Mouse (Mus musculus): Measurements from ENCODE around the gene Tex44. TPM values are rescaled to one million over a fixed set of nuclear protein-coding genes. Genes with fewer than 3 reads are reported as not detected.

Gene Tex44
- polyA plus RNA-seq, 1 experiment from 2014 or later = not detected

DNA sequence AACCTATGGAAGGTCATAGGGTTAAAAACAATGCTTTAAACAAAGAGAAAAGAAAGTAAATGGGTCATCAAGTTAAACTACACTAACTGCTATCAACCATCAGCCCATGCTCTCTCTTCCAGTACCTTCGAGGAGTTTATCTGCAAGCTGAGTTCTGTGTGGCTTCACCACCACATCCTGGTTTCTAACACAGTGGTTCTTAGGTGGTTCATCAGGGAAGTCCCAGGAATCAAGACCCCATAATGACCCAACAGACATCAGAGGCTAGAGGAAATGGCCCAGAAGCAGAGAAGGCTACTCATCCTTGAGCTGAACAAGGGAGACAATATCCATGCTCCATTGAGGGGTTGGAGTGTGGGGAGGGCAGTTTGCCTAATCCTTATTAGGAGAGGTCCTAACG is 11.0 kb upstream of the Tex44 start:
- no peak overlapping the region for H3K4me2 ChIP-seq (ENCODE audit: low read depth, low read length)
- ATAC-seq = no peak
- no peaks in the 10 kb centered on the region for H3K27me3 ChIP-seq (replicated peaks; ENCODE audit: control insufficient read depth, insufficient read depth, low read length)
- H3K4me1 ChIP-seq (ENCODE audit: control insufficient read depth, insufficient read depth, low read length) = no peaks in the 10 kb centered on the region
- no peak overlapping the region for H3K4me3 ChIP-seq (ENCODE audit: low read length)
- H3K9me3 ChIP-seq (ENCODE audit: control insufficient read depth, low read length) = no peaks in the 10 kb centered on the region
- H3K36me3 ChIP-seq (ENCODE audit: control insufficient read depth, insufficient read depth, low read length) = no peaks in the 10 kb centered on the region
- no peak overlapping the region for H3K27ac ChIP-seq (ENCODE audit: low read length)
- 68% methylated on average over 2 of the region's 2 CpGs for WGBS
- H3K9ac ChIP-seq (ENCODE audit: low read depth, low read length) = no peak overlapping the region

DNA sequence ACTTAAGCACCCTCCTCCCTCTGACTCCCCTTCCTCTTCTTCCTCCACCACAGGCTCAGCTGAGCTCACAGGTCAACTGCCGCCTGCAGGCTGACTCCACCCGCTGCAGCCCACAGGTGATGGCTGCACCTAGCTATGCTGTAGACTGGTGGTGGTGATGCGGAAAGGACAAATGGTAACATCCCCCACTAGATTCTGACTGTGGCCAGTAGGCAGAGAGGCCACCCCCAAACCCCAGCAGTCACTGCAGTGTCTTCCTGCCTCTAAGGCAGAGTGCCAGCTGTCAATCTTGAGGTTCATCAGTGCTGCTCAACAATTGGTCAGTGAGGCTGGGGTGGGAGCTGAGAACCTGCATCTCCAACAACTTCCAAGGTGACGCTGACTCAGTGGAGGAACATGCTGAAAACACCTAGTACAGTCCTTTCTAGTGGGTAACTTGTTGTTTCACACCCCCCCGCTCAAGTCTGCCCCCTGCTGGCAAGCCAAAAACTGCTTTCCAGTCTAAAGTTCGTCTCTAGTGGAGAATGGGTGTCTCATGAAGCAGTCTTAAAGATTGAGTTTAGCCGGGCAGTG is 10.4 kb upstream of the Tex44 start:
- Histone ChIP-seq H3K9ac (ENCODE audit: low read depth, low read length) (no peak overlapping the region), H3K4me2 (ENCODE audit: low read depth, low read length) (no peak overlapping the region), H3K9me3 (ENCODE audit: control insufficient read depth, low read length) (no peaks in the 10 kb centered on the region), H3K4me3 (ENCODE audit: low read length) (no peak overlapping the region), H3K36me3 (ENCODE audit: control insufficient read depth, insufficient read depth, low read length) (no peaks in the 10 kb centered on the region), H3K27me3 (replicated peaks; ENCODE audit: control insufficient read depth, insufficient read depth, low read length) (no peaks in the 10 kb centered on the region), H3K4me1 (ENCODE audit: control insufficient read depth, insufficient read depth, low read length) (no peaks in the 10 kb centered on the region), H3K27ac (ENCODE audit: low read length) (no peak overlapping the region)
- peak; percentile 57 for ATAC-seq
- WGBS = 62% methylated on average over 7 of the region's 7 CpGs

DNA sequence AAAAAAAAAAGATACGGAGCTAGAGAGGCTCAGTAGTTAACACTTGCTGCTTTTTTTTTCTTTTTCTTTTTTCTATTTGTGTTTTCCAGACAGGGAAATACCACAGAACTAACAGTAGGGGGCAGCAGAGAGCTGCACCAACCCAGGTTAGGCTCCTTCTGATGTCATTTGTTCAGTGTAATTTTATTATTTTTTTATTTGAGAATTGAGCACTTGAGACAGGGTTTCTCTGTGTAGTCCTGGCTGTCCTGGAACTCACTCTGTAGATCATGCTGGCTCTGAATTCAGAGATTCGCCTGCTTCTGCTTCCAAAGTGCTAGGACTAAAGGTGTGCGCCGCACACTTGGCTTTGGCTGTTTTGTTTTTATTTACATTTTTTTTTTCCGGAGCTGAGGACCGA is 9.8 kb upstream of the Tex44 start:
- Histone ChIP-seq H3K27me3 (replicated peaks; ENCODE audit: control insufficient read depth, insufficient read depth, low read length) (no peaks in the 10 kb centered on the region), H3K4me3 (ENCODE audit: low read length) (no peak overlapping the region), H3K27ac (ENCODE audit: low read length) (no peak overlapping the region), H3K36me3 (ENCODE audit: control insufficient read depth, insufficient read depth, low read length) (no peaks in the 10 kb centered on the region), H3K9me3 (ENCODE audit: control insufficient read depth, low read length) (no peaks in the 10 kb centered on the region), H3K4me2 (ENCODE audit: low read depth, low read length) (no peak overlapping the region), H3K4me1 (ENCODE audit: control insufficient read depth, insufficient read depth, low read length) (no peaks in the 10 kb centered on the region), H3K9ac (ENCODE audit: low read depth, low read length) (no peak overlapping the region)
- WGBS = 62% methylated on average over 6 of the region's 6 CpGs
- ATAC-seq = no peak

DNA sequence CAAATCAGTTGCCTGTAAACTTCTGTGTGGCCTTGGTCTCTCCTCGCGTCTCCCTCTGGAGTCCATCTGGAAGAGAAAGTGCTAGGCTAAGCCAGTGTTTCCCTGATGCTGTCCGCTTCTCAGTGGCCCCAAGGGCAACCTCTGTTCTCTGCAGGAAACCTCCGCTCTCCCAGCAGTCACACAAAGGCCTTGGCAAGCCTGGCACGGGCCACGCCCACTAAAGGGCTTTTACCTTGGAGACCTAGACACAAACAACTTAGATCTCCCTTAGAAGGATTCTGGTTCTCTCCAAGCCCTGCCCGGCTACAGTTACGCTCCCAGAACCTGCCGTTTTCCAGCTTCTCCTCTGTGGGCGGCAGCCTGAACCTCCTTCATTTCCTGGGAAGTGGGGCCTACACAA is 5.1 kb upstream of the Tex44 start:
- Histone ChIP-seq H3K27ac (ENCODE audit: low read length) (no peak overlapping the region), H3K4me3 (ENCODE audit: low read length) (no peak overlapping the region), H3K27me3 (replicated peaks; ENCODE audit: control insufficient read depth, insufficient read depth, low read length) (no peaks in the 10 kb centered on the region), H3K4me2 (ENCODE audit: low read depth, low read length) (no peak overlapping the region), H3K9me3 (ENCODE audit: control insufficient read depth, low read length) (no peaks in the 10 kb centered on the region), H3K9ac (ENCODE audit: low read depth, low read length) (no peak overlapping the region), H3K4me1 (ENCODE audit: control insufficient read depth, insufficient read depth, low read length) (no peaks in the 10 kb centered on the region), H3K36me3 (ENCODE audit: control insufficient read depth, insufficient read depth, low read length) (no peaks in the 10 kb centered on the region)
- WGBS = 46% methylated on average over 10 of the region's 10 CpGs
- no peak for ATAC-seq

DNA sequence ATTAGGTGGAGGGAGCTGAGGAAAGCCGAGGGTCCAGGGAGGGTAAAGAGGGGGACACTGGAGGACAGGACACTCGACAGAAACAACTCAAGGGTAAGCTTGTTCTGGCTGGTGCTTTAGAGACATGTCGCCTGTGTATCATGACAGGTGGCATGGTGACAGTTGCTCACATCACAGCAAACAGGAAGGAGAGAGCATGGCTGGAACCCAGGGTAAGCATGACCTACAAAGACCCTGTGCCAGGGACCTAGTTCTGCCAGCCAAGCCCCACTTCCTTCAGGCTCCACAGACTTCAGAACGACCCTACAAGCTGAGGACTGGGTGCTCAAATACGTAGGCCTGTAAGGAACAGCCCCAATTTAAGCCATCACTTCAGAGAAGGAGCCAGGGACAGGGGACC is 2.2 kb upstream of the Tex44 start:
- ATAC-seq = no peak

DNA sequence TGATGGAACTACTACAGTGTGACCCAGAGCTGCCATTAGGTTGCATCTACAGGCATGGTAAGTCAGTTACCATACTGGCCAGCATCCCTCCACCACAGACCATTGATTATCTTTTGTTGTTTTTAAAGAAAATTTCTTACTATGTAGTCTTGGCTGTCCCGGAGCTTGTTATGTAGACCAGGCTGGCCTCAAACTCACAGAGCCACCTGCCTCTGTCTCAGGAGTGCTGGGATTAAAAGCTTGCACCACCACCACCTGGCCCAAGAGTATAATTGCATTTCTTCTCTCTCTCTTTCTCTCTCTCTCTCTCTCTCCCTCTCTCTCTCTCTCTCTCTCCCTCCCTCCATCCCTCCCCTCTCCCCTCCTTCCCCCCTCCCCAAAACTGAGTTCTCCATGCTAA is 1.8 kb upstream of the Tex44 start:
- no peaks in the 10 kb centered on the region for H3K27me3 ChIP-seq (replicated peaks; ENCODE audit: control insufficient read depth, insufficient read depth, low read length)
- WGBS = 79% methylated on average over 1 of the region's 1 CpGs

More for the DNA sequence above, 2.2 kb upstream of the Tex44 start:
- no peaks in the 10 kb centered on the region for H3K9me3 ChIP-seq (ENCODE audit: control insufficient read depth, low read length)
- no peaks in the 10 kb centered on the region for H3K36me3 ChIP-seq (ENCODE audit: control insufficient read depth, insufficient read depth, low read length)
- no peak overlapping the region for H3K4me3 ChIP-seq (ENCODE audit: low read length)
- H3K4me1 ChIP-seq (ENCODE audit: control insufficient read depth, insufficient read depth, low read length) = no peaks in the 10 kb centered on the region
- no peak overlapping the region for H3K4me2 ChIP-seq (ENCODE audit: low read depth, low read length)
- no peak overlapping the region for H3K27ac ChIP-seq (ENCODE audit: low read length)
- H3K9ac ChIP-seq (ENCODE audit: low read depth, low read length) = no peak overlapping the region
- 66% methylated on average over 5 of the region's 5 CpGs for WGBS
- no peaks in the 10 kb centered on the region for H3K27me3 ChIP-seq (replicated peaks; ENCODE audit: control insufficient read depth, insufficient read depth, low read length)

DNA sequence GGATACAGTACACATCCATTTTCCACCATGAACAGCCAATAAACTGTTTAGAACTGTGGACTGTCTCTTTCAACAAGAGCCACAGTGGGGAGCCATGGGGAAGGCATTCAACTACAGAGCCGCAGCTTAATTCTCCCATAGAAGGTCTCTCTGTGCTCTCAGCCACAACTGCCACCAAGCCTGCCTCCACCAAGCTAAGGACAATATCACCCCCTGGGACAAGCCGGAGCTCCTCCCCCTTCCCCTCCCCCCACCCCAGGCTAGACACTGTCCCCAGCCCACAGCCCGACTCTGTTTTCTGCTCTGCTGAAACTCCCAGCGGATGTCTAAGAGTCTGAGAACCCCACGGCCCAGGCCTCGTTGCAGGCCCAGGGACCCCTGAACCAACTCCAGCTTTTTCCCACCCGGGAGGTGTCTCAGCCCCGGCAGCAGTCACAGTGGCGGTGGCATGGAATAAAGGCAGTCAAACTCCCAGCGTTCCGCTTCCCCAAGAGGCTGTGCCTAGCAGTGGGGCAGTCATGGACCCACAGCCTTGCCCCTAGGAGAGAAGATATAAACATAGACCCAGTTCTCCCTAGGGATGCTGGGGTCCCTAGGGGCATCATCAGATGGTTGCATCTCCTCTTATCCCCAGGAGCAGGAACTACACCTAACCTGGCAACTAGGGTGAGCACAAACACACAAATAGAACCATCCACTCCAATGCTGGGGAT is 1.1 kb upstream of the Tex44 start:
- H3K9ac ChIP-seq (ENCODE audit: low read depth, low read length) = no peak overlapping the region
- 30% methylated on average over 11 of the region's 11 CpGs for WGBS
- no peak for ATAC-seq
- no peak overlapping the region for H3K27ac ChIP-seq (ENCODE audit: low read length)
- no peaks in the 10 kb centered on the region for H3K4me1 ChIP-seq (ENCODE audit: control insufficient read depth, insufficient read depth, low read length)
- H3K36me3 ChIP-seq (ENCODE audit: control insufficient read depth, insufficient read depth, low read length) = no peaks in the 10 kb centered on the region
- no peaks in the 10 kb centered on the region for H3K27me3 ChIP-seq (replicated peaks; ENCODE audit: control insufficient read depth, insufficient read depth, low read length)
- H3K9me3 ChIP-seq (ENCODE audit: control insufficient read depth, low read length) = no peaks in the 10 kb centered on the region
- no peak overlapping the region for H3K4me2 ChIP-seq (ENCODE audit: low read depth, low read length)
- no peak overlapping the region for H3K4me3 ChIP-seq (ENCODE audit: low read length)

More for the DNA sequence above, 1.8 kb upstream of the Tex44 start:
- H3K4me3 ChIP-seq (ENCODE audit: low read length) = no peak overlapping the region
- no peak overlapping the region for H3K4me2 ChIP-seq (ENCODE audit: low read depth, low read length)
- H3K27ac ChIP-seq (ENCODE audit: low read length) = no peak overlapping the region
- ATAC-seq = no peak
- H3K9ac ChIP-seq (ENCODE audit: low read depth, low read length) = no peak overlapping the region
- no peaks in the 10 kb centered on the region for H3K4me1 ChIP-seq (ENCODE audit: control insufficient read depth, insufficient read depth, low read length)
- no peaks in the 10 kb centered on the region for H3K9me3 ChIP-seq (ENCODE audit: control insufficient read depth, low read length)
- H3K36me3 ChIP-seq (ENCODE audit: control insufficient read depth, insufficient read depth, low read length) = no peaks in the 10 kb centered on the region

DNA sequence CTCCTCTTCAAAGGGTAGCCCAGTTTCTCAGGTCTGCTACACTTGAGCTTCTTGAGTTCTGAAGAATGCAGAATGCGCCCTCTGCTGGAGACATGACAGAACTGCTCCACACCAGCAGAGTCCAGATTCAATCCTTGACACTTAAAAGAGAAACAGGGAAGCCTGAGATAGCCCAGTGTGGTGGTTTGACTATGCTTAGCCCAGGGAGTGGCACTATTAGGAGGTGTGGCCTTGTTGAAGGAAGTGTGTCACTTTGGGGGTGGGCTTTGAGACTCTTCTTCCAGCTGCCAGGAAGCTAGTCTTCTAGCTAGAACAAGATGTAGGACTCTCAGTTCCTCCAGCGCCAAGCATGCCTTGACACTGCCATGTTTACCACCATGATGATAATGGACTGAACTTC is 3.9 kb downstream of the Tex44 start:
- no peak overlapping the region for H3K9ac ChIP-seq (ENCODE audit: low read depth, low read length)
- ATAC-seq = no peak
- no peaks in the 10 kb centered on the region for H3K36me3 ChIP-seq (ENCODE audit: control insufficient read depth, insufficient read depth, low read length)
- no peak overlapping the region for H3K4me2 ChIP-seq (ENCODE audit: low read depth, low read length)
- no peaks in the 10 kb centered on the region for H3K27me3 ChIP-seq (replicated peaks; ENCODE audit: control insufficient read depth, insufficient read depth, low read length)
- WGBS = 42% methylated on average over 2 of the region's 2 CpGs
- H3K4me1 ChIP-seq (ENCODE audit: control insufficient read depth, insufficient read depth, low read length) = peaks cover 13% of the 10 kb centered on the region
- no peaks in the 10 kb centered on the region for H3K9me3 ChIP-seq (ENCODE audit: control insufficient read depth, low read length)
- no peak overlapping the region for H3K27ac ChIP-seq (ENCODE audit: low read length)
- no peak overlapping the region for H3K4me3 ChIP-seq (ENCODE audit: low read length)

DNA sequence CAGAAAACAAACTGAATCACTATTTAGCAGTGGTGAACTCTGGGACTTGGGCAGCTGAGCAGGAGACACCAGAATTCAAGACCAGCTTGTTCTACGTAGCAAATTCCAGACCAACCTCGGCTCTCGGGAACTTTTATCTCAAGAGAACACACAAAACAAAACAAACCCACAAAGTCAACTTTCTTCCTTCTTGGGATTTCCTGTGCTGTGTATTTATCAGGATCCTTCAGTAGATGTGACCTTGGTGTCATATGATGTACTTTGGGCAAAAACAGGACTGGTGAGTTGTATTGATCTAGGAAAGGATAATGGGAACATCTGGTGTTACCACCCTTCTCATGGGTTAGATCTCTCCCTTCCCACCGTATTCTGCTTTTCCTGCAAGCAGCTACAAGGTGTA is 6.6 kb downstream of the Tex44 start:
- Histone ChIP-seq H3K36me3 (ENCODE audit: control insufficient read depth, insufficient read depth, low read length) (no peaks in the 10 kb centered on the region), H3K27me3 (replicated peaks; ENCODE audit: control insufficient read depth, insufficient read depth, low read length) (no peaks in the 10 kb centered on the region), H3K27ac (ENCODE audit: low read length) (no peak overlapping the region), H3K9me3 (ENCODE audit: control insufficient read depth, low read length) (no peaks in the 10 kb centered on the region), H3K4me2 (ENCODE audit: low read depth, low read length) (no peak overlapping the region), H3K4me3 (ENCODE audit: low read length) (no peak overlapping the region), H3K9ac (ENCODE audit: low read depth, low read length) (no peak overlapping the region), H3K4me1 (ENCODE audit: control insufficient read depth, insufficient read depth, low read length) (peaks cover 33% of the 10 kb centered on the region)
- ATAC-seq = no peak
- WGBS = 65% methylated on average over 4 of the region's 4 CpGs

DNA sequence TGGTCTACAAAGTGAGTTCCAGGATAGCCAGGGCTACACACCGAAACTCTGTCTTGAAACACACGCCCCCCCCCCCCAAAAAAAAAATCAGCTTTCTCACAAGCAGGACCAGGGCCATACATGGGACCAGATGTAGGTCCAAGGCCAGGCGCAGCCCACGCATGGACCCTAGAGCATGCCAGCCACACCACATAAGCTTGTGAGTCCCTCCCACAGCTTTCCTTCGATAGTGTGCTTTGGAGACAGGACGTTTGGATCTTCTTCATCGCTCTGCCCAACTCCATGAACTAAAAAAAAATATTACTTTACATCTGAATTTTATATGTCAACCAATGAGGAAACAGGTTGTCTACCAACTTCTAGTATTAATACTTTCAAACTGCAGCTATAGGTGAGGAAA is 7.2 kb downstream of the Tex44 start:
- Histone ChIP-seq H3K4me3 (ENCODE audit: low read length) (no peak overlapping the region), H3K4me2 (ENCODE audit: low read depth, low read length) (no peak overlapping the region), H3K27me3 (replicated peaks; ENCODE audit: control insufficient read depth, insufficient read depth, low read length) (no peaks in the 10 kb centered on the region), H3K9me3 (ENCODE audit: control insufficient read depth, low read length) (no peaks in the 10 kb centered on the region), H3K27ac (ENCODE audit: low read length) (peak overlapping the region; percentile 93), H3K36me3 (ENCODE audit: control insufficient read depth, insufficient read depth, low read length) (no peaks in the 10 kb centered on the region), H3K9ac (ENCODE audit: low read depth, low read length) (peak overlapping the region; percentile 70), H3K4me1 (ENCODE audit: control insufficient read depth, insufficient read depth, low read length) (peaks cover 39% of the 10 kb centered on the region)
- no peak for ATAC-seq
- 80% methylated on average over 7 of the region's 7 CpGs for WGBS
